8 mouse cellular contexts compared by ENCODE assay signal in the genomic region with DNA sequence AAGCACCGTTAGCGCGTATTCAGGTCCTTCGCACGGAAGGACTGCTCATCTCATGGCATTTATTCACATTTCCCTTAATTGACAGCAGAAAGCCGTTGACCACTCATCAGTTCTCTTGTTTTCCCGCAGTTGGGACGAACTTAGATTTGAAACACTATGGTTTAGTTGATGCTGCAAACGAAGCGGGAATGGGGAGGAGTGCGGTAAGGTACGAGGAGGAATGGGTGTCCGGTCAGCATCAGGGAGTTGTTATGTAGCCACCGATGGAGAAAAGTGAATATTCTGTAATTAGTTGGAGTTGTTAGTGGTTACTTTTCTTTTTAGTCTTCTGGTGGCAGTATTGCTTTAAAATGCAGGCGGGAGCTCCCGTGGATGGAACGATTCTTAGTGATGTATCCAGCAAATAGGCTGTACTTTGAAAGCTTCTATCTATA. TPM values are rescaled to one million over a fixed set of nuclear protein-coding genes. Genes with fewer than 3 reads are reported as not detected.
DNase-seq lines count a peak whose midpoint lies in the region; ATAC-seq lines count a peak whose summit lies in the region.

No protein-coding gene starts in this region.

- no peaks in the 10 kb centered on the region for H3K9me3 ChIP-seq in heart, embryonic 15.5 days (replicated peaks)
- H3K9me3 ChIP-seq in lung, embryonic 16.5 days (ENCODE audit: control insufficient read depth, low read length), result no peaks in the 10 kb centered on the region

- peaks cover 12% of the 10 kb centered on the region for H3K4me1 ChIP-seq in heart, embryonic 15.5 days (replicated peaks)
- H3K4me1 ChIP-seq in lung, embryonic 16.5 days (replicated peaks; ENCODE audit: control insufficient read depth, insufficient read depth, low read length), result peaks cover 10% of the 10 kb centered on the region

- WGBS in heart, embryonic 15.5 days, result 2% methylated on average over 17 of the region's 17 CpGs
- 2% methylated on average over 17 of the region's 17 CpGs for WGBS in lung, embryonic 16.5 days

- peak overlapping the region; percentile 92; the same call in 1 of the 2 replicates for H3K27ac ChIP-seq in heart, embryonic 15.5 days
- no peak overlapping the region for H3K27ac ChIP-seq in lung, embryonic 16.5 days (ENCODE audit: low read length)

- peak overlapping the region; percentile 89 for H3K9ac ChIP-seq in heart, embryonic 15.5 days
- peak overlapping the region; percentile 88 for H3K9ac ChIP-seq in lung, embryonic 16.5 days (ENCODE audit: low read length)

- no peaks in the 10 kb centered on the region for H3K27me3 ChIP-seq in heart, embryonic 15.5 days
- H3K27me3 ChIP-seq in lung, embryonic 16.5 days (ENCODE audit: control insufficient read depth, insufficient read depth, low read depth, low read length), result no peaks in the 10 kb centered on the region

- peak; percentile 23 to 31 for DNase-seq in B cell, adult 2 months
- DNase-seq in MEL-GATA-1-ER (ENCODE audit: extremely low read depth, low read depth), result peak; percentile 12
- peak; percentile 8 for DNase-seq in embryo, embryonic 11.5 days (ENCODE audit: low read depth, low spot score)
- peak; percentile 41 for DNase-seq in kidney, postnatal 14 days
- DNase-seq in right cerebral cortex, adult 18-20 months, result peak; percentile 27
- DNase-seq in gastrocnemius, postnatal 36 days, result no peak

- no peak for ATAC-seq in heart, embryonic 15.5 days (replicated peaks; ENCODE audit: insufficient number of reproducible peaks, insufficient read depth, low FRiP score, low read depth)
- no peak for ATAC-seq in lung, embryonic 16.5 days (ENCODE audit: low read depth)

- H3K4me3 ChIP-seq in heart, embryonic 15.5 days, result peak overlapping the region; percentile 98
- peak overlapping the region; percentile 97 for H3K4me3 ChIP-seq in lung, embryonic 16.5 days (ENCODE audit: low read length)

- H3K4me2 ChIP-seq in heart, embryonic 15.5 days, result peak overlapping the region; percentile 83
- peak overlapping the region; percentile 98 for H3K4me2 ChIP-seq in lung, embryonic 16.5 days (ENCODE audit: low read depth, low read length)

- intact Hi-C loops in gastrocnemius, postnatal 36 days (cut with DNase I), result loop anchor here (5.0 kb wide), 1 partner anchor 105 kb away; no protein-coding TSS in a partner anchor

- H3K36me3 ChIP-seq in heart, embryonic 15.5 days, result no peaks in the 10 kb centered on the region
- no peaks in the 10 kb centered on the region for H3K36me3 ChIP-seq in lung, embryonic 16.5 days (ENCODE audit: control insufficient read depth, insufficient read depth, low read length)

RNA-seq across cellular contexts. Expression of a gene that starts 1.1 kb away (rescaled TPM):
- 20.8 and 25.2 TPM in 2 replicates for polyA plus RNA-seq in heart, embryonic 15.5 days (2015; fragmentation: Nextera tagmentation; extraction: Ambion mirVana)
- polyA plus RNA-seq in lung, embryonic 16.5 days (2015; fragmentation: Nextera tagmentation; extraction: Ambion mirVana), result 23.0 and 24.4 TPM in 2 replicates
- 10 to 100 TPM; 38.9 to 46.2 TPM for total RNA-seq in gastrocnemius, postnatal 36 days (2021)

RNA-seq across cellular contexts. Expression of a gene that starts 34.3 kb away (rescaled TPM):
- 53.5 and 64.6 TPM in 2 replicates for polyA plus RNA-seq in heart, embryonic 15.5 days (2015; fragmentation: Nextera tagmentation; extraction: Ambion mirVana)
- polyA plus RNA-seq in lung, embryonic 16.5 days (2015; fragmentation: Nextera tagmentation; extraction: Ambion mirVana), result 74.8 and 81.4 TPM in 2 replicates
- 10 to 100 TPM; 34.8 to 36.8 TPM for total RNA-seq in gastrocnemius, postnatal 36 days (2021)

Comparison
In these comparisons a context has a peak if more than half of its experiments do, and no peak if none do; other contexts are left out.
1. DNase-seq: peak in B cell, adult 2 months (2 of 2), MEL-GATA-1-ER (single experiment), embryo, embryonic 11.5 days (single experiment), kidney, postnatal 14 days (single experiment) and right cerebral cortex, adult 18-20 months (single experiment); none in gastrocnemius, postnatal 36 days (0 of 2).